Mouse (Mus musculus): Measurements from ENCODE around the gene Kcns1. TPM values are rescaled to one million over a fixed set of nuclear protein-coding genes. Genes with fewer than 3 reads are reported as not detected.

Gene Kcns1
- polyA plus RNA-seq, 1 experiment from 2014 or later, result 0.40 TPM

GRCm38 (mm10) chr2:164180770-164181169, 9.9 kb upstream of the Kcns1 start:
- Histone ChIP-seq H3K9me3 (ENCODE audit: control insufficient read depth, low read length) (no peaks in the 10 kb centered on the region), H3K27me3 (ENCODE audit: control insufficient read depth, insufficient read depth, low read length) (no peaks in the 10 kb centered on the region), H3K4me3 (ENCODE audit: low read depth, low read length) (no peak overlapping the region), H3K4me1 (ENCODE audit: control insufficient read depth, insufficient read depth, low read length) (no peaks in the 10 kb centered on the region), H3K9ac (ENCODE audit: low read length) (no peak overlapping the region), H3K4me2 (ENCODE audit: low read depth, severe bottlenecking) (no peak overlapping the region), H3K27ac (replicated peaks; ENCODE audit: low read depth, low read length) (no peak overlapping the region), H3K36me3 (ENCODE audit: control insufficient read depth, insufficient read depth, low read length) (no peaks in the 10 kb centered on the region)
- WGBS, result 84% methylated on average over 4 of the region's 4 CpGs
- no peak for DNase-seq (ENCODE audit: low spot score)
- no peak for ATAC-seq (ENCODE audit: insufficient number of reproducible peaks, low FRiP score, low TSS enrichment, low read depth)

GRCm38 (mm10) chr2:164180124-164180523, 9.2 kb upstream of the Kcns1 start:
- Histone ChIP-seq H3K9ac (ENCODE audit: low read length) (no peak overlapping the region), H3K4me3 (ENCODE audit: low read depth, low read length) (no peak overlapping the region), H3K36me3 (ENCODE audit: control insufficient read depth, insufficient read depth, low read length) (no peaks in the 10 kb centered on the region), H3K27ac (replicated peaks; ENCODE audit: low read depth, low read length) (no peak overlapping the region), H3K9me3 (ENCODE audit: control insufficient read depth, low read length) (no peaks in the 10 kb centered on the region), H3K4me1 (ENCODE audit: control insufficient read depth, insufficient read depth, low read length) (no peaks in the 10 kb centered on the region), H3K4me2 (ENCODE audit: low read depth, severe bottlenecking) (no peak overlapping the region), H3K27me3 (ENCODE audit: control insufficient read depth, insufficient read depth, low read length) (no peaks in the 10 kb centered on the region)
- WGBS, result 36% methylated on average over 3 of the region's 3 CpGs
- ATAC-seq (ENCODE audit: insufficient number of reproducible peaks, low FRiP score, low TSS enrichment, low read depth) (no peak), DNase-seq (ENCODE audit: low spot score) (no peak)

DNA sequence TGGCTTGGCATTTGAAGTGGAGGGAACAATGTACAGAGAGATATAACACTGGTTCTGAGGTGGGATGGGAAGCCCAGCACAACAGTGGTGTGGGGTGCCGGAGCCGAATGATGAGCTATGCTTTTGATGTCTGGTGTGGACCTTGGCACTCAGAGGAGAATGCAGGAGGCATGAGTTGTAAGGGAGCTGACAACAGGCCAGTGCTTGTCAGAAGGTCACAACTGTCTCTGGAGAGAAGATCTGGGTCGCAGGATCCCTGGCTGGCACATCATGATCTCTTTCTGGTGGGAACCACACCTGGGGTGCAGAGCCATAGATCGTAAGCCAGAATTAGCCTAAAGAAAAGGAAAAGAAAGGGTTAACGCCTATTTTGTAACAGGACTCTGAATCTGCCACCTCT, 6.9 kb upstream of the Kcns1 start:
- no peak overlapping the region for H3K27ac ChIP-seq (replicated peaks; ENCODE audit: low read depth, low read length)
- H3K4me1 ChIP-seq (ENCODE audit: control insufficient read depth, insufficient read depth, low read length), result no peaks in the 10 kb centered on the region
- no peaks in the 10 kb centered on the region for H3K9me3 ChIP-seq (ENCODE audit: control insufficient read depth, low read length)
- ATAC-seq (ENCODE audit: insufficient number of reproducible peaks, low FRiP score, low TSS enrichment, low read depth), result no peak
- H3K4me3 ChIP-seq (ENCODE audit: low read depth, low read length), result no peak overlapping the region
- no peaks in the 10 kb centered on the region for H3K36me3 ChIP-seq (ENCODE audit: control insufficient read depth, insufficient read depth, low read length)
- DNase-seq (ENCODE audit: low spot score), result no peak
- 76% methylated on average over 5 of the region's 5 CpGs for WGBS
- peaks cover 5% of the 10 kb centered on the region for H3K27me3 ChIP-seq (ENCODE audit: control insufficient read depth, insufficient read depth, low read length)
- H3K9ac ChIP-seq (ENCODE audit: low read length), result no peak overlapping the region
- no peak overlapping the region for H3K4me2 ChIP-seq (ENCODE audit: low read depth, severe bottlenecking)

GRCm38 (mm10) chr2:164175850-164176249, 4.9 kb upstream of the Kcns1 start:
- ATAC-seq (ENCODE audit: insufficient number of reproducible peaks, low FRiP score, low TSS enrichment, low read depth) (no peak), DNase-seq (ENCODE audit: low spot score) (no peak)
- Histone ChIP-seq H3K27ac (replicated peaks; ENCODE audit: low read depth, low read length) (no peak overlapping the region), H3K9me3 (ENCODE audit: control insufficient read depth, low read length) (no peaks in the 10 kb centered on the region), H3K4me3 (ENCODE audit: low read depth, low read length) (no peak overlapping the region), H3K4me2 (ENCODE audit: low read depth, severe bottlenecking) (no peak overlapping the region), H3K36me3 (ENCODE audit: control insufficient read depth, insufficient read depth, low read length) (no peaks in the 10 kb centered on the region), H3K9ac (ENCODE audit: low read length) (no peak overlapping the region), H3K27me3 (ENCODE audit: control insufficient read depth, insufficient read depth, low read length) (peaks cover 16% of the 10 kb centered on the region), H3K4me1 (ENCODE audit: control insufficient read depth, insufficient read depth, low read length) (peaks cover 2% of the 10 kb centered on the region; the same call in 1 of the 2 replicates)
- 77% methylated on average over 3 of the region's 3 CpGs for WGBS

GRCm38 (mm10) chr2:164174649-164175395, 3.9 kb upstream of the Kcns1 start:
- Histone ChIP-seq H3K27me3 (ENCODE audit: control insufficient read depth, insufficient read depth, low read length) (peaks cover 27% of the 10 kb centered on the region), H3K4me2 (ENCODE audit: low read depth, severe bottlenecking) (no peak overlapping the region), H3K4me3 (ENCODE audit: low read depth, low read length) (no peak overlapping the region), H3K27ac (replicated peaks; ENCODE audit: low read depth, low read length) (no peak overlapping the region), H3K36me3 (ENCODE audit: control insufficient read depth, insufficient read depth, low read length) (no peaks in the 10 kb centered on the region), H3K9ac (ENCODE audit: low read length) (no peak overlapping the region), H3K4me1 (ENCODE audit: control insufficient read depth, insufficient read depth, low read length) (peaks cover 5% of the 10 kb centered on the region; the same call in 1 of the 2 replicates), H3K9me3 (ENCODE audit: control insufficient read depth, low read length) (no peaks in the 10 kb centered on the region)
- 72% methylated on average over 8 of the region's 8 CpGs for WGBS
- no peak for ATAC-seq (ENCODE audit: insufficient number of reproducible peaks, low FRiP score, low TSS enrichment, low read depth)
- no peak for DNase-seq (ENCODE audit: low spot score)

DNA sequence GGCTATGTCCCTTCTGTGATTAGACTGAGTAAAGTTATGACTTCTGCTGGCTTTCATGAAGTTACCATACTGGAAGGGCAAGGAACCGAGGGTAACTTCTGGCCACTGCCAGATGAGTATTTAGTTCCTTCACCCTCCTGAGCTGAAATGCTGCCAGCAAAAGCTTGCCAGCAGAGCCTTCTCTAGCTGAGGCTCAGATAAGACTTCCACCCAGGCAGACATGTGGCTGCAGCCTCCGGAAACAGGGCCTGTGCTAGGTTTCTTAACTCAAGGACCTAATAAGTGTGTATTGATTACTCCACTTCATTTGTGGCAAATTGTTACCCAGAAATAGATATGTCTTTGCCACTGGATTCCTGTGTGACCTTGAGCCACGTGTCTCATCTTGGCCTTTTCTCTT, 2.5 kb upstream of the Kcns1 start:
- Histone ChIP-seq H3K9me3 (ENCODE audit: control insufficient read depth, low read length) (no peaks in the 10 kb centered on the region), H3K27me3 (ENCODE audit: control insufficient read depth, insufficient read depth, low read length) (peaks cover 41% of the 10 kb centered on the region), H3K4me1 (ENCODE audit: control insufficient read depth, insufficient read depth, low read length) (peaks cover 8% of the 10 kb centered on the region; the same call in 1 of the 2 replicates), H3K9ac (ENCODE audit: low read length) (no peak overlapping the region), H3K4me3 (ENCODE audit: low read depth, low read length) (no peak overlapping the region), H3K27ac (replicated peaks; ENCODE audit: low read depth, low read length) (no peak overlapping the region), H3K4me2 (ENCODE audit: low read depth, severe bottlenecking) (no peak overlapping the region), H3K36me3 (ENCODE audit: control insufficient read depth, insufficient read depth, low read length) (no peaks in the 10 kb centered on the region)
- ATAC-seq (ENCODE audit: insufficient number of reproducible peaks, low FRiP score, low TSS enrichment, low read depth), result no peak
- WGBS, result 82% methylated on average over 3 of the region's 3 CpGs
- DNase-seq (ENCODE audit: low spot score), result no peak

GRCm38 (mm10) chr2:164170326-164170725, 587 bp downstream of the Kcns1 start:
- Histone ChIP-seq H3K4me3 (ENCODE audit: low read depth, low read length) (0 out of 2 replicates have a peak overlapping the region, but pooled peaks have one; percentile 31), H3K4me2 (ENCODE audit: low read depth, severe bottlenecking) (no peak overlapping the region; the same call in 1 of the 2 replicates), H3K36me3 (ENCODE audit: control insufficient read depth, insufficient read depth, low read length) (no peaks in the 10 kb centered on the region), H3K27me3 (ENCODE audit: control insufficient read depth, insufficient read depth, low read length) (peaks cover 66% of the 10 kb centered on the region), H3K9ac (ENCODE audit: low read length) (no peak overlapping the region), H3K9me3 (ENCODE audit: control insufficient read depth, low read length) (no peaks in the 10 kb centered on the region; the same call in 1 of the 2 replicates), H3K4me1 (ENCODE audit: control insufficient read depth, insufficient read depth, low read length) (peaks cover 14% of the 10 kb centered on the region), H3K27ac (replicated peaks; ENCODE audit: low read depth, low read length) (no peak overlapping the region)
- 5% methylated on average over 11 of the region's 11 CpGs for WGBS
- DNase-seq (ENCODE audit: low spot score) (no peak), ATAC-seq (ENCODE audit: insufficient number of reproducible peaks, low FRiP score, low TSS enrichment, low read depth) (no peak)

- H3K9me3 ChIP-seq (ENCODE audit: control insufficient read depth, low read length), result no peaks in the 10 kb centered on the region; the same call in 1 of the 2 replicates
- ATAC-seq (ENCODE audit: insufficient number of reproducible peaks, low FRiP score, low TSS enrichment, low read depth) (no peak), DNase-seq (ENCODE audit: low spot score) (no peak)
- 13% methylated on average over 41 of the region's 42 CpGs for WGBS
- peak overlapping the region; percentile 24 for H3K4me3 ChIP-seq (ENCODE audit: low read depth, low read length)
- H3K9ac ChIP-seq (ENCODE audit: low read length), result peak overlapping the region; percentile 47; the same call in 1 of the 2 replicates
- H3K4me2 ChIP-seq (ENCODE audit: low read depth, severe bottlenecking), result peak overlapping the region; percentile 45
- no peak overlapping the region for H3K27ac ChIP-seq (replicated peaks; ENCODE audit: low read depth, low read length)
- peaks cover 63% of the 10 kb centered on the region for H3K27me3 ChIP-seq (ENCODE audit: control insufficient read depth, insufficient read depth, low read length)
- peaks cover 14% of the 10 kb centered on the region for H3K4me1 ChIP-seq (ENCODE audit: control insufficient read depth, insufficient read depth, low read length)
- no peaks in the 10 kb centered on the region for H3K36me3 ChIP-seq (ENCODE audit: control insufficient read depth, insufficient read depth, low read length)
Measured at GRCm38 (mm10) chr2:164168571-164168946, 2.4 kb downstream of the Kcns1 start.
